Mouse (Mus musculus) testis, adult 2 months (tissue): ENCODE results near the gene BC030499. TPM values are rescaled to one million over a fixed set of nuclear protein-coding genes. Genes with fewer than 3 reads are reported as not detected.

Experiments
- H3K27ac ChIP-seq: fragments of 200-500 bp; 2 replicates; pipeline ENCODE4 v1.5.1; 2012; ENCODE audit warnings: low read depth, low read length; ENCODE audit not compliant: control insufficient read depth, insufficient read depth
- H3K27me3 ChIP-seq: fragments of 200-500 bp; 2 replicates; pipeline ENCODE4 v1.6.1; 2012; ENCODE audit warnings: mild to moderate bottlenecking, low read length, moderate library complexity; ENCODE audit not compliant: control insufficient read depth, insufficient read depth
- H3K36me3 ChIP-seq: fragments of 200-500 bp; 2 replicates; pipeline ENCODE4 v1.6.1; 2012; ENCODE audit warnings: mild to moderate bottlenecking, low read length; ENCODE audit not compliant: control insufficient read depth, insufficient read depth
- H3K4me1 ChIP-seq: fragments of 200-500 bp; 2 replicates; pipeline ENCODE4 v1.6.1; 2012; ENCODE audit warnings: low read length; ENCODE audit not compliant: control insufficient read depth, insufficient read depth
- H3K4me3 ChIP-seq: fragments of 200-500 bp; 2 replicates; pipeline ENCODE4 v1.5.1; 2012; ENCODE audit warnings: low read depth, mild to moderate bottlenecking, low read length, moderate library complexity, mixed read lengths; ENCODE audit not compliant: control insufficient read depth
- CTCF ChIP-seq: fragments of 200-500 bp; IDR thresholded peaks from 2 replicates; pipeline ENCODE4 v1.5.1; 2012; ENCODE audit warnings: low read depth, mild to moderate bottlenecking, inconsistent platforms, low read length, moderate library complexity; ENCODE audit not compliant: control insufficient read depth, insufficient read depth, insufficient replicate concordance
- POLR2A ChIP-seq: fragments of 200-500 bp; IDR thresholded peaks from 2 replicates; pipeline ENCODE4 v1.6.1; 2012; ENCODE audit warnings: low read depth, mild to moderate bottlenecking, inconsistent platforms, low read length, moderate library complexity; ENCODE audit not compliant: control insufficient read depth
- polyA plus RNA-seq: library from polyadenylated mRNA; depleted of rRNA; stranded (reverse); fragments of >200 nt; gene quantifications from 2 replicates; pipeline ENCODE4 v1.2.3, GENCODE M21; 2012

Gene BC030499
- polyA plus RNA-seq, 1 experiment, result 0.28 TPM

GRCm38 (mm10) chr11:78279586-78279985 is 11.1 kb upstream of the BC030499 start:
- TF ChIP-seq POLR2A (no peak), CTCF (no peak)
- H3K4me1 ChIP-seq, result no peaks in the 10 kb centered on the region
- peaks cover 9% of the 10 kb centered on the region for H3K36me3 ChIP-seq

DNA sequence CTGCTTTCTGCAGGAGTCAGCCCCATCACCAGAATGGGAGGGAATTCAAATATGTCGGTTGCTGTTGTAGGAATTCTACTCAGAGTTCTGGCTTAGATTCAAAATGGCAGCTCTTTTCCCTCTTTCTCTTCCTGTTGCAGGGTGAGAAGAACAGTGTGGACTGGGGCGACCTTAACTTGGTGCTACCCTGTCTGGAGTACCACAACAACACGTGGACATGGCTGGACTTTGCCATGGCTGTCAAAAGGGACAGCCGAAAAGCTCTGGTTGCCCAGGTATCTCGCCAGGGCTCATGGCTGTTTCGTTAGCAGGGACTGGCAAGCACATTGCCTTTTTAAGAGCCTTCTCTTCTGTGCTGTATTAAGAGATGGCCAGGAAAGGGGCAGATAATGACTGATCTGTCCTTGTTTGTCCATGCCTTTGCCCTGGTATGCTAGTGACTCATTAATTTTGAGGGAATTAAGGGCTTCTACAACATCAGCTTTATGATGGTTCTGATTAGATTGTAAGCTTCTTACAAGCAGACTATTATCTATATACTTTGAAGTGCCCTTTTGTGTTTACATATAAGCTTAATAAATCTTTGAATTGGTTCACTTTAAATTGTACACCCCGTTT is 1.4 kb upstream of the BC030499 start:
- no peak overlapping the region for H3K4me3 ChIP-seq
- no peak for TF ChIP-seq POLR2A
- H3K27ac ChIP-seq, result no peak overlapping the region
- no peaks in the 10 kb centered on the region for H3K27me3 ChIP-seq
- peaks cover 12% of the 10 kb centered on the region for H3K36me3 ChIP-seq
- H3K4me1 ChIP-seq, result no peaks in the 10 kb centered on the region

More at GRCm38 (mm10) chr11:78279586-78279985, 11.1 kb upstream of the BC030499 start:
- Histone ChIP-seq H3K27me3 (no peaks in the 10 kb centered on the region), H3K27ac (no peak overlapping the region), H3K4me3 (no peak overlapping the region)

GRCm38 (mm10) chr11:78294585-78294984 is 3.9 kb downstream of the BC030499 start:
- TF ChIP-seq POLR2A (no peak), CTCF (no peak)

GRCm38 (mm10) chr11:78300917-78301316 is 10.3 kb downstream of the BC030499 start:
- Histone ChIP-seq H3K4me1 (no peaks in the 10 kb centered on the region; the same call in 1 of the 2 replicates), H3K27ac (peak overlapping the region; percentile 98), H3K27me3 (no peaks in the 10 kb centered on the region), H3K36me3 (peaks cover 4% of the 10 kb centered on the region), H3K4me3 (peak overlapping the region; percentile 95)
- TF ChIP-seq CTCF (no peak), POLR2A (no peak)

More at GRCm38 (mm10) chr11:78294585-78294984, 3.9 kb downstream of the BC030499 start:
- Histone ChIP-seq H3K27ac (no peak overlapping the region), H3K4me3 (no peak overlapping the region), H3K27me3 (no peaks in the 10 kb centered on the region), H3K4me1 (no peaks in the 10 kb centered on the region), H3K36me3 (peaks cover 2% of the 10 kb centered on the region; the same call in 1 of the 2 replicates)

GRCm38 (mm10) chr11:78301357-78302084 is 10.9 kb downstream of the BC030499 start, which contains the start of gene Spag5:
Gene Spag5 (plus strand): TSS chr11:78301529.
- Histone ChIP-seq H3K27me3 (no peaks in the 10 kb centered on the region), H3K27ac (peak within 1 kb of the TSS; percentile 98), H3K4me3 (peak within 1 kb of the TSS; percentile 95), H3K36me3 (peaks cover 4% of the 10 kb centered on the region), H3K4me1 (no peaks in the 10 kb centered on the region; the same call in 1 of the 2 replicates)
- TF ChIP-seq POLR2A (peak; percentile 96), CTCF (no peak)

DNA sequence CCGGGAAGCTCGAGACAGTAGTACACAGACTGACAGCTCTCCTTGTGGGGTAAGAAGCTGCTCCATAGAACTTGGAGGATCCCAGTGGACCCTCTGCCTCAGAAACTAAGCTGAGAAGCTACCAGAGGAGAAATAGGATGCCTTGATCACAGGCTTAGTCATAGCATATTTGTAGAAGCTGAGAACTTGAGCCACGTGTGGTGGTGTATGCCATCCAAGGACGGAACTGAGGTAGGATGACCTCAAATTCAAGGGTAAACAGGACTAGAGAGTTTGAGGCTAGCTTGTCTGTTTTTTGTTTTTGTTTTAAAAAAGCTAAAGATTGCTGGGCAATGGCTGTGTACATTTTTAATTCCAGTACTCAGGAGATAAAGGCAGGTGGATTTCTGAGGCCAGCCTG is 14.6 kb downstream of the BC030499 start:
- Histone ChIP-seq H3K27ac (no peak overlapping the region), H3K27me3 (no peaks in the 10 kb centered on the region), H3K4me1 (no peaks in the 10 kb centered on the region; the same call in 1 of the 2 replicates), H3K36me3 (peaks cover 6% of the 10 kb centered on the region), H3K4me3 (peak overlapping the region; percentile 24; the same call in 1 of the 2 replicates)
- TF ChIP-seq CTCF (no peak), POLR2A (no peak)

DNA sequence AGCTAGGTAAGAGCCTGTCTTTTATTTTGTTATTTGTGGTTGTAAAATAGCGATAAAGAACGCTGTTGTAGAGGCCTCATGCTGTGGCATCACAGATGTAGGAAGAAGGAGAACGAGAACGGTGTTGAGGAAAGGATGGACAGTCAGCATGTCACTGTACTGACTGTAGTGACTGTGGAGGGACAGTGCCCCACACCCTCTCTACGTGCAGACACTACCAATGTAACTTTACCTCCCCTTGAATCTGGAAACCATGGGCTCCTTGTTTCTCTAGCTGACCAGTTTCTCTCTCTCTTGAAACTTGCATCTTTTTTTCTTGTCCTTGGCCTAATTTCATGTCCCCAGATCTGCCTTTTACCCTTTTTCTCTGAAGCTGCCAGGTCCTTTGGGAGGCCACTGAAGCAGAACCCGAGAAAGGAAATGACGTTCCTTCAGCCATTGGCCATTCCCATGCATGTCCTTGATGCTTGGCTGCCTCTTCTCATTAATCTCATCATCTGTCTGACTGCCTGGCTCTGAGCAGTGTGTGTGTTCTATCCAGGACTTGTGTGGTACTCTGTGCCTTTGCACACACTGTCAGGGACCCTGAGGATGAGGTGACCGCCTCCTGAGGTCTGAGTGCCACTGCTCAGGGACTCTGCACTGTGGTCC is 20.3 kb downstream of the BC030499 start:
- no peak overlapping the region for H3K4me3 ChIP-seq
- peaks cover 1% of the 10 kb centered on the region for H3K36me3 ChIP-seq
- no peak overlapping the region for H3K27ac ChIP-seq
- TF ChIP-seq CTCF, result no peak
- TF ChIP-seq POLR2A, result no peak
- H3K4me1 ChIP-seq, result no peaks in the 10 kb centered on the region
- no peaks in the 10 kb centered on the region for H3K27me3 ChIP-seq
